Mouse (Mus musculus): ENCODE measurements at regions not wholly inside any gene's neighbourhood (a gene's known extent, or its start where the extent isn't known, plus 50 kb on each side); places are given as distances from the start of the nearest gene placed in this dataset.

GRCm38 (mm10) chr14:56313969-56314368 is 50.9 kb upstream of the Atp12a start:
- ATAC-seq (ENCODE audit: low FRiP score) (no peak), DNase-seq (ENCODE audit: low spot score) (no peak)
- no peaks in the 10 kb centered on the region for H3K27me3 ChIP-seq (ENCODE audit: control insufficient read depth, insufficient read depth, low read length)
- 91% methylated on average over 9 of the region's 9 CpGs for WGBS
- no peaks in the 10 kb centered on the region for H3K9me3 ChIP-seq (ENCODE audit: control insufficient read depth, low read length)
- H3K4me3 ChIP-seq (replicated peaks; ENCODE audit: low read length) = no peak overlapping the region
- H3K27ac ChIP-seq = no peak overlapping the region
- H3K36me3 ChIP-seq (replicated peaks; ENCODE audit: control insufficient read depth, insufficient read depth) = no peaks in the 10 kb centered on the region
- H3K4me1 ChIP-seq (replicated peaks; ENCODE audit: control insufficient read depth, insufficient read depth, low read length) = no peaks in the 10 kb centered on the region
- no peak overlapping the region for H3K4me2 ChIP-seq (replicated peaks)
- no peak overlapping the region for H3K9ac ChIP-seq

DNA sequence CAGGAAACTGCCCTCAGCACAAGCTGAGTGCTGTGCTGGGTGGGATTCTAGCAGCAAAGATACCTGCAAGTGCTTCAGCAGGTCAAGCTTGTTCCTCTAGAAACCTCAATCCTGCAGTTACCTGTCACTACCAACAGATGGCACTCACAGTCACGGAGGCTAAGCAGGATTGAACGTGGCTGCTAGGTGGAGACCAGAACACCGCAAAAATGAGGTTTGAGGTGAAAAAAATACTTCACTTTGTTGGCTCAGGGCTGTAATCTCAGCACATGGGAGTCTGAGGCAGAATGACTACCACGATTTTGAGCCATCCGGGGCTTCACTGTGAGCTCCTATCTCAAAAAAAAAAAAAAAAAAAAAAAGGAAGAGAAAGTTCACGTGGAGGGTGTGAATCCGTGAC is 50.4 kb upstream of the Atp12a start:
- no peaks in the 10 kb centered on the region for H3K36me3 ChIP-seq (replicated peaks; ENCODE audit: control insufficient read depth, insufficient read depth)
- no peak overlapping the region for H3K27ac ChIP-seq
- H3K9ac ChIP-seq = no peak overlapping the region
- peak; percentile 49 for DNase-seq (ENCODE audit: low spot score)
- no peak for ATAC-seq (ENCODE audit: low FRiP score)
- H3K4me3 ChIP-seq (replicated peaks; ENCODE audit: low read length) = no peak overlapping the region
- no peaks in the 10 kb centered on the region for H3K4me1 ChIP-seq (replicated peaks; ENCODE audit: control insufficient read depth, insufficient read depth, low read length)
- H3K27me3 ChIP-seq (ENCODE audit: control insufficient read depth, insufficient read depth, low read length) = no peaks in the 10 kb centered on the region
- no peak overlapping the region for H3K4me2 ChIP-seq (replicated peaks)
- 35% methylated on average over 7 of the region's 7 CpGs for WGBS
- no peaks in the 10 kb centered on the region for H3K9me3 ChIP-seq (ENCODE audit: control insufficient read depth, low read length)
